Mouse (Mus musculus) naive thymus-derived CD4-positive, alpha-beta T cell, adult 5 months (primary cell): Measurements from ENCODE around the gene Glycam1. TPM values are rescaled to one million over a fixed set of nuclear protein-coding genes. Genes with fewer than 3 reads are reported as not detected.

Source experiments
- polyA plus RNA-seq: library from polyadenylated mRNA; unstranded; fragments of 100-300 nt; shearing (Covaris generic); gene quantifications from one replicate; pipeline ENCODE4 v1.2.1, GENCODE M21; 2017

Gene Glycam1
- polyA plus RNA-seq: not detected

DNA sequence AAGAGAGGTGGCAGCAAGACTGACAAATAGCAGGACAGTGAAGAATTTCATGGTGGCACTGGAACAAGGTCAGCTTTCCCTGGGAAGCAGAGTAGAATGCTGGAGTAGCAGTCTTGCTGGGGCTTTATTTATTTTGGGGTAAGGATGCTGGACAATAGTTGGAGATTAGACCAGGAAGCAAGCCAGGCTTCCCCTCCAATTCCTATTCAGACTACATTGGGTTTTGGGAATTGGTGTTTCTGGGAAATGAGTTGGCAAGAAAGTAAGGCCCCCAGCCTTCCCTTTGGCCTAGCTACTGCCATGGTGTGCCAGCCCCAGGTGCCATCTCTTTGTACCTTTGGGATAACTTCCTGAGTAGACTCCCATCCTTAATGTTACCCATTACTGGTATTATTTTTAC lies at the start of gene Glycam1:
Gene Glycam1, minus strand, starts transcription at position 101 of the 400 bp plus-strand sequence.

GRCm38 (mm10) chr15:103537822-103538213 lies 27.1 kb downstream of the Glycam1 start, which contains the start of gene Ppp1r1a:
TSS of gene Ppp1r1a (minus strand) at chr15:103538003.

Other genes with a start within 250 kb of the Glycam1 start
- not detected for gene Zfp385a, start 225.0 kb downstream of the Glycam1 start, polyA plus RNA-seq
- gene Itga5, start 198.3 kb downstream of the Glycam1 start, polyA plus RNA-seq: 2.6 TPM
- not detected for gene Gtsf1, start 134.6 kb downstream of the Glycam1 start, polyA plus RNA-seq
- gene Gtsf2, start 116.6 kb downstream of the Glycam1 start, polyA plus RNA-seq: not detected
- 128 TPM for gene Nckap1l, start 111.3 kb downstream of the Glycam1 start, polyA plus RNA-seq
- 9.4 TPM for gene Pde1b, start 62.0 kb downstream of the Glycam1 start, polyA plus RNA-seq
- gene Ppp1r1a, start 27.1 kb downstream of the Glycam1 start, polyA plus RNA-seq: not detected
- gene Mucl1, start 190.4 kb upstream of the Glycam1 start, polyA plus RNA-seq: not detected